Mouse (Mus musculus) layer of hippocampus, adult 6 months (tissue): Measurements from ENCODE around the gene Ldhd. TPM values are rescaled to one million over a fixed set of nuclear protein-coding genes. Genes with fewer than 3 reads are reported as not detected.

Source experiments
- long read RNA-seq, 2 experiments: library from polyadenylated mRNA; unstranded; transcript quantifications; one replicate each; pipeline ENCODE4 v2.0.0; 2019 to 2020
- polyA plus RNA-seq: library from polyadenylated mRNA; unstranded; fragments of <200 nt; fragmentation: Nextera tagmentation; gene quantifications from 2 replicates; pipeline ENCODE4 v1.2.3, GENCODE M21; 2021

Gene Ldhd
- 2.7 and 3.1 TPM in 2 replicates for polyA plus RNA-seq
- long read RNA-seq, experiment 1, partial matches to known transcripts: 2 of 6 reads
- long read RNA-seq, experiment 1, other reads (novel, unspliced or antisense): 2 of 6 reads
- long read RNA-seq, experiment 2, transcript Ldhd-201 (11 exons, 2,273 nt): major isoform, 22 of 35 reads
- long read RNA-seq, experiment 2, partial matches to known transcripts: 8 of 35 reads
- long read RNA-seq, experiment 2, other reads (novel, unspliced or antisense): 2 of 35 reads

GRCm38 (mm10) chr8:111630105-111630521 lies at the start of gene Ldhd:
Gene Ldhd, minus strand, starts transcription at chr8:111630374.

GRCm38 (mm10) chr8:111643264-111644141 lies 13.3 kb upstream of the Ldhd start, which contains the start of gene Zfp1:
Gene Zfp1, plus strand, starts transcription at chr8:111643401.

Other genes with a start within 250 kb of the Ldhd start
- gene Fa2h, start 236.6 kb downstream of the Ldhd start, polyA plus RNA-seq: 11.2 and 15.8 TPM in 2 replicates
- 2.5 and 3.1 TPM in 2 replicates for gene Wdr59, start 108.3 kb downstream of the Ldhd start, polyA plus RNA-seq
- gene Znrf1, start 94.3 kb downstream of the Ldhd start, polyA plus RNA-seq: 12.6 and 13.8 TPM in 2 replicates
- 23.7 and 28.3 TPM in 2 replicates for gene Zfp1, start 13.0 kb upstream of the Ldhd start, polyA plus RNA-seq
- not detected in 2 replicates for gene Ctrb1, start 60.6 kb upstream of the Ldhd start, polyA plus RNA-seq
- gene Bcar1, start 113.4 kb upstream of the Ldhd start, polyA plus RNA-seq: 22.4 and 23.7 TPM in 2 replicates
- 155 TPM in 2 replicates for gene Cfdp1, start 223.9 kb upstream of the Ldhd start, polyA plus RNA-seq
- 3.5 and 7.6 TPM in 2 replicates for gene Tmem170, start 246.4 kb upstream of the Ldhd start, polyA plus RNA-seq